ENCODE assay signal across 16 mouse cellular contexts in genomic region chrX:59201146-59201545, GRCm38 (mm10).
"Had no signal": no experiment of that assay in that cellular context is flagged by ENCODE, and none has a peak within 500 bp of the region (broad histone marks: within the 10 kb centered on the region; RNA-seq: fewer than 3 reads in every experiment).

No protein-coding gene starts in this region.

- H3K27ac ChIP-seq: neural tube, embryonic 12.5 days; neural tube, embryonic 13.5 days; neural tube, embryonic 15.5 days; stomach, embryonic 15.5 days; stomach, postnatal 0 days had no signal

- DNase-seq: right cerebral cortex, adult 18-20 months; right cerebral cortex, postnatal 14 days; right cerebral cortex, postnatal 25 days; right cerebral cortex, postnatal 4 days; spleen, adult 18-20 months; thymus, adult 18-20 months; thymus, adult 2 months; thymus, postnatal 14 days; thymus, postnatal 25 days; thymus, postnatal 36 days; thymus, postnatal 4 days had no signal

- H3K4me3 ChIP-seq: neural tube, embryonic 12.5 days; neural tube, embryonic 13.5 days; neural tube, embryonic 15.5 days; stomach, embryonic 15.5 days had no signal
